Mouse (Mus musculus) erythroblast, embryonic 14.5 days (primary cell): ENCODE results near the gene Tmem212.

ENCODE experiments used
- GATA1 ChIP-seq: IDR thresholded peaks from 2 replicates; pipeline ENCODE4 v1.6.1; 2012; ENCODE audit warnings: low read length, inconsistent platforms, mixed read lengths
- TAL1 ChIP-seq: IDR thresholded peaks from 3 replicates; pipeline ENCODE4 v1.6.1; 2012; ENCODE audit warnings: low read length, inconsistent platforms, mixed read lengths

DNA sequence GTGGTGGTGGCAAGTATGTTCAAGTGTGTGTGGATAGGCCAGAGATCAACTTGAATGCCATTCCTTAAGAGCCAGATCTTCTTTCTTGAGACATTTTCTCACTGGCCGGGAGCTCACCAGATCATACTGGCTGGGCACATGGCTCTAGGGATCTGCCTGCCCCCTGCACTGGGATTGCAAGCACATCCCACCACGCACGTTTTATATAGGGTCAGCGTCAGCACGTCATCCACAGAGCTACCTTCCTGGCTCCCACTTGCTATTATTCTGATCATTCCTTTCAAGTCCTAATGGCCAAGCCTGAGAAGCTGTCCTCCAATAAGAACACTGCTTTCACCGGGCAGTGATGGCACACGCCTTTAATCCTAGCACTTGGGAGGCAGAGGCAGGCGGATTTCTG is 60.4 kb downstream of the Tmem212 start:
- TF ChIP-seq TAL1: no peak
- TF ChIP-seq GATA1: no peak
